Mouse (Mus musculus): ENCODE measurements at regions not wholly inside any gene's neighbourhood (a gene's known extent, or its start where the extent isn't known, plus 50 kb on each side); places are given as distances from the start of the nearest gene placed in this dataset.

- TF ChIP-seq CTCF (IDR thresholded peaks at IDR 0.05; ENCODE audit: low read depth, low read length) (no peak), POLR2A (IDR thresholded peaks at IDR 0.05; ENCODE audit: insufficient read depth, low read length) (no peak)
These were observed 53.0 kb upstream of the Ccn1 start for GRCm38 (mm10) chr3:145702739-145703138.

Data from ES-Bruce4 (cell line).